Mouse (Mus musculus) v-Abl transformed pro-B cells (cell line): ENCODE data around the gene Sult2a8.
"Not testable (repeated sequence)": the region's sequence is repeated elsewhere in the genome, so short reads cannot be mapped to it uniquely, and the experiment has no call there.

Experiments
- in situ Hi-C, 2 experiments: fragments of 400-800 bp; cut with MboI; formaldehyde crosslinking; loops; one replicate each; pipeline ENCODE4 v1.15.1; 2025; ENCODE audit not compliant: unreplicated experiment in 2 of 2

The Sult2a8 gene

DNA sequence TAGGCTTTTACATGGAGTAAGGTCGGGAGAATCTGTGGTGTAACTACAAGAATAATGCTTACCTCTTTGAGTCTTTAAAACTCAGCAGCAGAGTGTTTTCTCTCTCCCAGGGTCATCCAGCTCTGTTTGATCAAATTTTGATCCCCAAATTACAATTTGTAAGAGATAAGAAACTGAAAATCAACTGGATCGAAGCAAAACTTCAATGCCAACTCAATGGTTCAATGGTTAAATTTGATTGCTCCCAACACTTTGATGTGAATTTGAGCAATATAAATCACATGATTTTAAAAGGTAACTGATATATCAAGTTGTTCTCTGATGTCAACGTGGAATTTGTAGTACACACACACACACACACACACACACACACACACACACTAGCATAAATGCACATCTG, at the start of gene Sult2a8:
Sult2a8 (minus strand) TSS at position 236 of the 400 bp plus-strand sequence.
- in situ Hi-C loops: no loop called here

DNA sequence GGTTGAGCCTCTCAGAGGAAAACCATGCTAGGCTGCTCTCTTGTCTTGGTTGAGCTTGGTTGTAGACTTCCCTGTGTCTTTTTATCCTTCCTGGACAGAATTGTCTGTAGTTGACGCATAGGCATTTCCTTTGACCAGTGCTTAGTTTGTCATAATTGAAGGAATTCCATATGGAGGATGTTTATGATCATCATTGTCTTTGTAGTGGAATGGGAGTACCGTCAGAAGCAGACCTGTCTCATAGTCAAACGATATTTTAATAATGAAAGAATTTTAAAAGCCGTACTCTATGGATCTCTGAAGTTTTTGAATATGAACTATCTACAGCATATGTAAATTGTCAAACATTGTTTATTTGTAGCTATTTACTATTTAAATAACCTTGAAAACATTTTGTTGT, 47.6 kb upstream of the Sult2a8 start, which contains the start of gene Sult2a7:
Sult2a7 (minus strand) TSS at position 101 of the 400 bp plus-strand sequence.
- in situ Hi-C loops: no loop called here

DNA sequence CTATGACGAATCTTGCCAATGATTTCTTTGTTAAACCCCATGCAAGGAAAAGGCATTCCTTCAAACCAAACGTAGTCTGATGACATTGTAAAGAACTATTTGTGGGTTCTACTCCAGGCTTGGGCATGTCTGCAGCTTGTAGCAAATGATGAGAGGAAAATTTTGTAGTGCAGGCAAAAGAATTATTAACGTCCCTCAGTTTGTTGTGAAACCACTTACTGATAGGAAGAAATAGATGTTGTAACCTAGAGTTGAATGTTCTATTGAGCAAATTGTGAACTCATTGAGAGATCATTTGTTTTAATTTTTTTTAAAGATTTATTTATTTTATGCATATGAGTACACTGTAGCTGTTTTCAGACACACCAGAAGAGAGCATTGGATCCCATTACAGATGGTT, 46.3 kb upstream of the Sult2a8 start:
- in situ Hi-C loops: no loop called here

DNA sequence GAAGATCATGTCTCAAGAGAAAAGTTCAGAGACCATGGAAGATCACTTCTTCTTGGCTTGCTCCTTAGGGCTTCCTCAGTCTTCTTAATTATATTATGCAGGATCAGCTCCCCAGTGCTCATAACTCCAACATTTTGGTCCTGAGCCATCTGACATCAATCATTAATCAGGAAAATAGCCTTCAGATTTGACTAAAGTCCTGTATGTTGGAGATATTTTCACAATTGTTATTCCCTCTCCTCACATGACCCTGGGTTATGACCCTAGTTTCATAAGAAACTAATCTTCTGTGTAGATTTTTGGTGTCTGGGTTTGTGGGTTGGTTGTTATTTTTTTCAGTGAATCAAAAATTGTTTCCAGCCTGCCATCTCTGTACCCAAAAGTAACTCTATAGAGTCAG, 7.0 kb downstream of the Sult2a8 start:
- in situ Hi-C loops: no loop called here

DNA sequence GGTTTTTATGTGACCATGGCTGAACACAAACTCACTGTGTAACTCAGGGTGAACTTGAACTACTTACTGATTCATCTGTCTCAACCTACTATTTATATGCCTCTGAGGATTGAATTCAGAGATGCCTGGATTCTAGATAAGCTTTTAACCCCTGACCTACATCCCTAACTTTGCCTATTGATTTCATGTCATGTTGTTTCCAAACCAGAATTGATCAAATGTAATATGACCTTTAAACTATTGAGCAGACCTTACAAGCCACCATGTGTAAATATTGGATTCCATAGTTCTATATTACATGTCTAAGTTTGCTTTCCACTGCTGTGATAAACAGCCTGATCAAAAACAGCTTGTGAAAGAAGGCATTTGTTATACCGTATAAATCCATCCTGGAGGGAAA, 8.1 kb downstream of the Sult2a8 start:
- in situ Hi-C loops: no loop called here

DNA sequence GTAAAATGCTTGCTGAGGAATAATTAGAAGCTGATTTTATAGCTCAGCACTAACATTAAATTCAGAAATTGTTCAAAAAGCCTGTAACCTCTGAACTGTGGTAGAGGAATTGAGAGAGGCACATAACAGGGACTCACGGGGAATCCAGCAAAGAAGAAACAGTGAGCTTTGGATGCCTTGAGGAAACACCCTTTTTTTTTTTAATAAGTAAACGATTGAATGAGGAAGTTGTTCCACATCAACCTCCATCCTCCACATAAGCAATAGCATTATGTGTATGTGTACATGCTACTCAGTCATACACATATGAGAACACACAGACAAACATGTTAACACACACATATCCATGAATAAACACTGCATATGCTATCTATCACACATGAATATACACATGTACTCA, 8.5 kb downstream of the Sult2a8 start:
- in situ Hi-C loops: no loop called here

DNA sequence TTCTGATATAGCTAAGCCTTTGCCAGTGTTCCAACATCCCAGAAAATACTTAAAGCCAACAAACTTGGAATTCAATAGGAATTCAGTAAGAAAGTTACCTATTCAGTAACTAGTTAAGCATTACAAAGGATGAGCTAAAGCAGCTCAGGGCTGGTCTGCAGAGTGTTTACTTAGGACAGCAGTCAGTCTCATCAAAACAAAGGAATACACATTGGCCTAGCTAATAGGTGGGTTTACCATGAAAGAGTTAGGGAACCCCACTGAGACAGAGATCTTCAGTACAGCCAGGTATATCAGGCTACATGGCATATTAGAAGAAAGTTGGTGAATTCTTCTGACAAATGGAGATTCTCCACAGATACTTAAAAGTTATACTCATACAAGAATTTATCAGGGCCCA, 47.2 kb downstream of the Sult2a8 start:
- in situ Hi-C loops: not testable (repeated sequence)

DNA sequence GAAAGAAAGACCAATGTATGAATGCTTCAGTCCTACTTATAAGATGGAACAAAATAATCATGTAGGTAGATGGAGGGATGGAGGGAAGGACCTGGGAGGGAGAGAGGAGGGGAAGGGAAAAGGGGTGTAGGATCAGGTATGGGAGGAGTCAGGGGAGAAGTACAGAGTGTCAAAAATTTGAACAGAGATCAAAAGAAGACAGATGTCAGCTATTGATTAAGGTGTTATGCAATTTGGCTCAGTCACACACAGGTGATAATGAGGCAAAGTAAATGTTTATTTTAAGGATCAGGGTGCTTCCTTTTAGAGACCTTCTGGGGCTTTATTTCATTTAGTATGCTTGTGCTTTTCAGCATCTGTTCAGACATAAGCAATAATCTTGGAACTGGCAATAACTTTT, 50.1 kb downstream of the Sult2a8 start:
- in situ Hi-C loops: no loop called here
